Mouse (Mus musculus): Measurements from ENCODE around the gene Tjp3. TPM values are rescaled to one million over a fixed set of nuclear protein-coding genes. Genes with fewer than 3 reads are reported as not detected.
A peak's percentile ranks its signal among the peaks of the same experiment; 100 is the strongest.

Gene Tjp3
- 42.5 and 46.0 TPM in 2 replicates for polyA plus RNA-seq (2015; fragmentation: Nextera tagmentation; extraction: Ambion mirVana)

DNA sequence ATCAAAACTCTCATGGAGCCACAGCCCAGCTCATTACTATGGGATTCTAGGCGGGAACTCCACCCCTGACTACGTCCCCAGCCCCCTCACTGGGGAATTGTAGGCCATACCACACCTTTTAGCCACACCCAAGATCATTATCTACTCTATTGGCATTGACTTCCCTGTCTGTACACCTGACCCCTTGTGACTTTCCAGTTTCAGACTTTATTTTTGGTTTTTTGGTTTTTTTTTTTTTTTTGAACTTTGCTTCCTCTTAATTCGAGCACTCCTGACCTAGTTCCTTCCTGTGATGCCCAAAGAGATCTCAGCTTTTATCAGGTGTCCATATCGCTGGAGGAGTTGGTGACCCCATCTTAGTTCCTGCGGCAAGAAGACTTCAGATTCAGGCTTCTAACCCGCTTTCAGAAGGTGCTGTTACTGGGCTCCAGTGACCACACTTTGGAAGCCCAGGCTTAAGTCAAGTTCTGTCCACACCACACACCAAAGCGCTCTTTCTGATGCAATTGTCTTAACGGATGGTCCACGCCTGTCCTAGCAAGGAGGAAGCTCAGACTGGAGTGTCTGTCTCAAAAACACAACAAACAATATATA is at the start of gene Tjp3:
Gene Tjp3 (minus strand): TSS at position 71 of the 594 bp plus-strand sequence.
- TF ChIP-seq CTCF (IDR thresholded peaks at IDR 0.05; ENCODE audit: low read depth), result no peak
- TF ChIP-seq EP300 (optimal IDR thresholded peaks at IDR 0.05), result no peak

DNA sequence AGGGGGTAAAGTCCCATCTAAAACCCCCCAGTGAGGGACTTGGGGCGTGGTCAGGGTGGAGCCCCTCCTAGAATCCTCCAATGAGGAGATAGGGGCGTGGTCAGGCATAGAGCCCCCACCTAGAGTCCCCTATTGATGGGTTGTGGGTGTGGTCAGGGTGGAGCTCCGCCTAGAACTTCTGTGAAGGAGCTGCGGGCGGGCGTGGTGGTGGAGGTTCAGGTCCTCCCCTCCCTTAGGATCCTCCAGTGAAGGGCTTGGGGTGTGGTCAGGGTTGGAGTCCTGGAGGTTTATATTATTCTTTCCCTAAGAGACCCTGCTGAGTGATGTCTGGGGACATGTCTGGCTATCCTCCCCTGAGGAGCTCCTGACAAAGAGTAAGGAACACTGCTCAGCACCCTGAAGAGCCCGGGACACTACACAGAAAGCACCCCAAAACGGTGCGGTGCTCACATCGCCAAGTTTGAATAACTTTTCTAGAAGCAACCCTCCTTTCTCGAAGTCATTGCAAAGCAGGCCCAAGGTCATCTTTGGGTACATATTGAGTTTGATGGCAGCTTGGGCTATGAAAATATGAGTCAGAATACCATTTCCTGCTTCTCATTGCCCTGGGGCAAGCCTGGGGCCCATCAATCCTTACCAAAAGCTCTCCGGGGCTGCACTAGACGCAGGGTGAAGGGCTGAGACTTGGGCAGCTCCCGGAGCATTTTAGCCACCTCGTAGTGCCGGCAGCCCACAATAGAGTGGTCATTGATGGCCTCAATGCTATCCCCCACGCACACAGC is 49.4 kb upstream of the Tjp3 start:
- TF ChIP-seq CTCF (IDR thresholded peaks at IDR 0.05; ENCODE audit: low read depth) (no peak), EP300 (optimal IDR thresholded peaks at IDR 0.05) (no peak)
- ATAC-seq (ENCODE audit: low FRiP score, low TSS enrichment) (no peak), DNase-seq (ENCODE audit: low spot score) (no peak)
- 0 out of 2 replicates have a peak, but pooled peaks cover 3% of the 10 kb centered on the region for H3K27me3 ChIP-seq (ENCODE audit: control insufficient read depth, insufficient read depth, low read length)
- no peaks in the 10 kb centered on the region for H3K9me3 ChIP-seq (ENCODE audit: control insufficient read depth, low read length)
- H3K36me3 ChIP-seq (ENCODE audit: control insufficient read depth, insufficient read depth, low read length), result no peaks in the 10 kb centered on the region
- H3K4me2 ChIP-seq (replicated peaks; ENCODE audit: low read depth), result no peak overlapping the region
- H3K4me1 ChIP-seq (replicated peaks; ENCODE audit: control insufficient read depth, insufficient read depth), result peaks cover 5% of the 10 kb centered on the region; the same call in 1 of the 2 replicates
- no peak overlapping the region for H3K27ac ChIP-seq (replicated peaks)
- WGBS, result 51% methylated on average over 17 of the region's 17 CpGs
- no peak overlapping the region for H3K9ac ChIP-seq (ENCODE audit: low read length)
- no peak overlapping the region for H3K4me3 ChIP-seq (ENCODE audit: low read depth, low read length)

More for the DNA sequence above, at the start of gene Tjp3:
- 55% methylated on average over 9 of the region's 9 CpGs for WGBS
- Histone ChIP-seq H3K36me3 (ENCODE audit: control insufficient read depth, insufficient read depth, low read length) (no peaks in the 10 kb centered on the region), H3K9me3 (ENCODE audit: control insufficient read depth, low read length) (no peaks in the 10 kb centered on the region), H3K4me3 (ENCODE audit: low read depth, low read length) (peak within 1 kb of the TSS; percentile 45), H3K4me2 (replicated peaks; ENCODE audit: low read depth) (peak within 1 kb of the TSS; percentile 54), H3K9ac (ENCODE audit: low read length) (peak within 1 kb of the TSS; percentile 67), H3K27me3 (ENCODE audit: control insufficient read depth, insufficient read depth, low read length) (no peaks in the 10 kb centered on the region), H3K4me1 (replicated peaks; ENCODE audit: control insufficient read depth, insufficient read depth) (peaks cover 7% of the 10 kb centered on the region), H3K27ac (replicated peaks) (peak within 1 kb of the TSS; percentile 94)
- ATAC-seq (ENCODE audit: low FRiP score, low TSS enrichment) (no peak), DNase-seq (ENCODE audit: low spot score) (no peak)

DNA sequence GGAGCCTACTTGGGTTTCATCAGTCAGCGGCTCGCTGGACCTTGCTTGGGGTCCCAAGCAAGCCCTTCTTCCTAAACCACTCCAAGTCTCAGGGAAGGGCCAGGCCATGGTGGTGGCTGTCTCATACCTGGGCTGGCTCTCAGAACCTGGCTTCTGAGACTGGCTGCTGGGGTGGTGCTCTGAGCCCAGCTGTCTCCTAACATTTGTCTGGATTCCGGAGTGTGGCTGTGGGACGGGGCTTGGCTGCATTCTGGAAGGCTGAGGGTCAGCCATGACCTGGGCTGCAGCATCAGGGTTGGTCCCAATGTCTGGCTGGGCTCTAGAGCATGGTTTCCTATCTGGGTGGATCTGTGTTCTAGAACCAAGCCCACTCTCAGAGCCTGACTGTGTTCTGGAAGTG is 45.2 kb upstream of the Tjp3 start:
- DNase-seq (ENCODE audit: low spot score), result no peak
- WGBS, result 89% methylated on average over 4 of the region's 4 CpGs
- H3K4me3 ChIP-seq (ENCODE audit: low read depth, low read length), result no peak overlapping the region
- H3K4me2 ChIP-seq (replicated peaks; ENCODE audit: low read depth), result no peak overlapping the region
- H3K9ac ChIP-seq (ENCODE audit: low read length), result no peak overlapping the region
- ATAC-seq (ENCODE audit: low FRiP score, low TSS enrichment), result no peak
- H3K4me1 ChIP-seq (replicated peaks; ENCODE audit: control insufficient read depth, insufficient read depth), result peaks cover 7% of the 10 kb centered on the region; the same call in 1 of the 2 replicates
- no peaks in the 10 kb centered on the region for H3K36me3 ChIP-seq (ENCODE audit: control insufficient read depth, insufficient read depth, low read length)
- no peaks in the 10 kb centered on the region for H3K27me3 ChIP-seq (ENCODE audit: control insufficient read depth, insufficient read depth, low read length)
- no peaks in the 10 kb centered on the region for H3K9me3 ChIP-seq (ENCODE audit: control insufficient read depth, low read length)
- TF ChIP-seq CTCF (IDR thresholded peaks at IDR 0.05; ENCODE audit: low read depth) (no peak), EP300 (optimal IDR thresholded peaks at IDR 0.05) (no peak)
- peak overlapping the region; percentile 82 for H3K27ac ChIP-seq (replicated peaks)

DNA sequence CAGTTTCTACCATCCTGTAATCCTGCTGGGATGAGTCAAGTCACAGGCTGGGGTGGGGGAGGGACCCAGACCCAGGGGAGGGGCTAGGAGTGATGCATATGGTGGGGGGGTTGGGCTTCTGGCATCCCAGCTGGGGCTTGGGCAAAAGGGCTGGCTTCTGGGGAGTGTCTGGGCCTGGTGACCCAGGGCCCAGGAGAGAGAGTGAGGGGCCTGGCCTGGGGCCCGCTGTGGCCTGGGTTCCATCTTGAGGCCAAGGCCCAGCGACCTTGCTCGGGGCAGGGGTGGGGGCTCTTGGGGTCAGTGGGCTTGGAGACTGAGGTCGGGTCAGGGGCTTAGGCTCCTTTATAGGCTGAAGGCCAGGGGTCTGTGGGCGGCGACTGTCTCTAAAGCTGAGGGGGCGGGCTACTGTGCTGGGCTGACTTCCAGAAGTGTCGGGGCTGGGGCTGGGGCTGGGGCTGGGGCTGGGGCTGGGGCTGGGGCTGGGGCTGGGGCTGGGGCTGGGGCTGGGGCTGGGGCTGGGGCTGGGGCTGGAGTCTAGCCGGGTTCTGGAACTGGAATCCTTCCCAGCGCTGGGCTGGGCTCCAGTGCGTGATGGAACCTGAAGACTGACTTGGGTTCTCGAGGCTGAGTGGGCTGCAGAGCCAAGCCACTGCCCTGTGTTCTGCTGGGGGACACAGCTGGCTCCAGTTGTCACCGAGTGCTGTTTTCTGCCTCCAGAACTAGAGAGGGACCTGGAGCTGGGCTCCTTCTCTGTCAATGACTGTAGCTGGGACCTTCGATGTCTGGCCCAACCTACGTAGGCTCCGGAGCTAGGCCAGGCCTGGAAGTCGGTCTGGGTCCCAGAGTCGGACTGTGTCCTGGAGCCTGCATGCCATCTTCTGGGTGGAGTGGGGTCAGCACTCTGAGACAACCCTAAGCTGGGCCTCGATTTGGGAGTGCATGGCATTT is 44.3 kb upstream of the Tjp3 start:
- Histone ChIP-seq H3K4me3 (ENCODE audit: low read depth, low read length) (no peak overlapping the region), H3K4me1 (replicated peaks; ENCODE audit: control insufficient read depth, insufficient read depth) (peaks cover 7% of the 10 kb centered on the region; the same call in 1 of the 2 replicates), H3K9me3 (ENCODE audit: control insufficient read depth, low read length) (no peaks in the 10 kb centered on the region), H3K27ac (replicated peaks) (peak overlapping the region; percentile 89), H3K4me2 (replicated peaks; ENCODE audit: low read depth) (peak overlapping the region; percentile 25), H3K36me3 (ENCODE audit: control insufficient read depth, insufficient read depth, low read length) (no peaks in the 10 kb centered on the region), H3K9ac (ENCODE audit: low read length) (no peak overlapping the region; the same call in 1 of the 2 replicates), H3K27me3 (ENCODE audit: control insufficient read depth, insufficient read depth, low read length) (no peaks in the 10 kb centered on the region)
- ATAC-seq (ENCODE audit: low FRiP score, low TSS enrichment) (peak; percentile 47), DNase-seq (ENCODE audit: low spot score) (no peak)
- WGBS, result 33% methylated on average over 19 of the region's 19 CpGs
- no peak for TF ChIP-seq EP300 (optimal IDR thresholded peaks at IDR 0.05)
- TF ChIP-seq CTCF (IDR thresholded peaks at IDR 0.05; ENCODE audit: low read depth), result peak; percentile 51

DNA sequence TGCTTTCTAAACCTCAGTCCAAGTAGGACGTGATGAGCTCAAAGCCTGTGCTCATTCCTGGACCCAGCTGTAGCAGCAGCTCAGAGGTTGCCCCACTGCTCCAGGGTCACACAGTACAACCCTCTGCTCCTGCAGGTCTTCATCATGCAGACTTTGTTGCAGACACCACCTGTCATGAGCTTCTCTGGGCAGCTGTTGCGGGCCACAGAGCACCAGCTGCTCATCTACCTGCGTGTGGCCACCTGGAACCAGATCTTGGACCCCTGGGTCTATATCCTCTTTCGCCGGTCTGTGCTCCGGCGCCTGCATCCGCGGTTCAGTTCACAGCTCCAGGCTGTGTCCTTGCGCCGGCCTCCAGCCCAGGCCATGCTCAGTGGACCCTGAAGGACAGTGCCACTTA is 42.9 kb upstream of the Tjp3 start:
- H3K9me3 ChIP-seq (ENCODE audit: control insufficient read depth, low read length), result no peaks in the 10 kb centered on the region
- no peaks in the 10 kb centered on the region for H3K36me3 ChIP-seq (ENCODE audit: control insufficient read depth, insufficient read depth, low read length)
- TF ChIP-seq CTCF (IDR thresholded peaks at IDR 0.05; ENCODE audit: low read depth), result no peak
- TF ChIP-seq EP300 (optimal IDR thresholded peaks at IDR 0.05), result no peak
- H3K27ac ChIP-seq (replicated peaks), result peak overlapping the region; percentile 89
- no peak for DNase-seq (ENCODE audit: low spot score)
- no peak overlapping the region for H3K9ac ChIP-seq (ENCODE audit: low read length)
- WGBS, result 71% methylated on average over 11 of the region's 11 CpGs
- H3K4me2 ChIP-seq (replicated peaks; ENCODE audit: low read depth), result no peak overlapping the region
- H3K4me3 ChIP-seq (ENCODE audit: low read depth, low read length), result no peak overlapping the region
- H3K27me3 ChIP-seq (ENCODE audit: control insufficient read depth, insufficient read depth, low read length), result no peaks in the 10 kb centered on the region
- no peak for ATAC-seq (ENCODE audit: low FRiP score, low TSS enrichment)
- H3K4me1 ChIP-seq (replicated peaks; ENCODE audit: control insufficient read depth, insufficient read depth), result peaks cover 14% of the 10 kb centered on the region
